Mouse (Mus musculus) limb, embryonic 14.5 days (tissue): ENCODE data around the gene Cd247. TPM values are rescaled to one million over a fixed set of nuclear protein-coding genes. Genes with fewer than 3 reads are reported as not detected.

ENCODE experiments used
- ATAC-seq: fragments of 200-750 bp; cut with Nextera tagmentation; 2 replicates; pipeline ENCODE4 v1.8.0; 2017; ENCODE audit warnings: low read depth, moderate number of reproducible peaks, moderate TSS enrichment; ENCODE audit not compliant: low FRiP score
- DNase-seq: peaks from one replicate; pipeline ENCODE4 v3.0.0-alpha.2; 2015; ENCODE audit warnings: low spot score
- H3K27ac ChIP-seq: fragments of 300-500 bp; sonication (generic); replicated peaks from 2 replicates; pipeline ENCODE4 v1.5.1; 2014; ENCODE audit warnings: low read depth, mild to moderate bottlenecking, low read length, moderate library complexity, mixed read lengths
- H3K27me3 ChIP-seq: fragments of 300-500 bp; sonication (generic); 2 replicates; pipeline ENCODE4 v1.6.1; 2014; ENCODE audit warnings: low read length, mixed read lengths; ENCODE audit not compliant: control insufficient read depth, insufficient read depth
- H3K36me3 ChIP-seq: fragments of 300-500 bp; sonication (generic); 2 replicates; pipeline ENCODE4 v1.6.1; 2014; ENCODE audit warnings: mild to moderate bottlenecking, low read length, moderate library complexity, mixed read lengths; ENCODE audit not compliant: control insufficient read depth, insufficient read depth
- H3K4me1 ChIP-seq: fragments of 300-500 bp; sonication (generic); 2 replicates; pipeline ENCODE4 v1.6.1; 2014; ENCODE audit warnings: antibody characterized with exemption, low read length, mixed read lengths; ENCODE audit not compliant: control insufficient read depth, insufficient read depth
- H3K4me2 ChIP-seq: fragments of 300-500 bp; sonication (generic); replicated peaks from 2 replicates; pipeline ENCODE4 v1.6.1; 2014; ENCODE audit warnings: low read depth, mild to moderate bottlenecking, low read length, moderate library complexity; ENCODE audit not compliant: severe bottlenecking
- H3K4me3 ChIP-seq: fragments of 300-500 bp; sonication (generic); replicated peaks from 2 replicates; pipeline ENCODE4 v1.5.1; 2014; ENCODE audit warnings: low read length
- H3K9ac ChIP-seq: fragments of 300-500 bp; sonication (generic); 2 replicates; pipeline ENCODE4 v1.6.1; 2014; ENCODE audit warnings: mild to moderate bottlenecking, low read depth, low read length, moderate library complexity; ENCODE audit not compliant: severe bottlenecking
- H3K9me3 ChIP-seq: fragments of 300-500 bp; sonication (generic); 2 replicates; pipeline ENCODE4 v1.6.1; 2016; ENCODE audit warnings: low read length; ENCODE audit not compliant: control insufficient read depth
- POLR2A ChIP-seq: fragments of 200-500 bp; IDR thresholded peaks from 2 replicates; pipeline ENCODE4 v1.8.0; 2012; ENCODE audit warnings: inconsistent platforms, mild to moderate bottlenecking, moderate library complexity, borderline replicate concordance; ENCODE audit not compliant: insufficient read depth, insufficient read length; ENCODE audit errors: extremely low read depth
- WGBS: fragments of 180-500 bp; shearing (Covaris S2); extraction: QIAGEN DNeasy Blood & Tissue Kit; methylation state at CpG from one replicate; pipeline ENCODE4 v1.1.7; 2014; 5-methylcytosine and 5-hydroxymethylcytosine counted together
- polyA plus RNA-seq, 2 experiments: library from polyadenylated mRNA; depleted of rRNA in 1 of 2; stranded (reverse) in 1 of 2; unstranded in 1 of 2; fragments of >200 nt; fragmentation: Nextera tagmentation in 1 of 2; extraction: Ambion mirVana in 1 of 2; gene quantifications; 2 replicates each; pipeline versions ENCODE4 v1.2.1 to v1.2.3; 2012 to 2014

Gene Cd247
- polyA plus RNA-seq, 2 experiments = 0.53 to 0.87 TPM

- H3K4me2 ChIP-seq = peak overlapping the region; percentile 53
- H3K36me3 ChIP-seq = no peaks in the 10 kb centered on the region
- no peaks in the 10 kb centered on the region for H3K9me3 ChIP-seq
- H3K4me3 ChIP-seq = peak overlapping the region; percentile 30
- H3K4me1 ChIP-seq = 0 out of 2 replicates have a peak, but pooled peaks cover 6% of the 10 kb centered on the region
- WGBS = 4% methylated on average over 13 of the region's 13 CpGs
- peaks cover 6% of the 10 kb centered on the region; the same call in 1 of the 2 replicates for H3K27me3 ChIP-seq
- ATAC-seq = peak; percentile 24; the same call in 1 of the 2 replicates
- peak; percentile 77 for DNase-seq
- 0 out of 2 replicates have a peak overlapping the region, but pooled peaks have one; percentile 25 for H3K9ac ChIP-seq
- no peak for TF ChIP-seq POLR2A
- no peak overlapping the region for H3K27ac ChIP-seq
These were observed 8.4 kb upstream of the Cd247 start for GRCm38 (mm10) chr1:165779954-165780585.

GRCm38 (mm10) chr1:165780586-165781111 lies 7.8 kb upstream of the Cd247 start:
- TF ChIP-seq POLR2A = no peak
- peak; percentile 48 for ATAC-seq
- H3K4me1 ChIP-seq = 0 out of 2 replicates have a peak, but pooled peaks cover 6% of the 10 kb centered on the region
- peak overlapping the region; percentile 30 for H3K4me3 ChIP-seq
- no peaks in the 10 kb centered on the region for H3K36me3 ChIP-seq
- 4% methylated on average over 20 of the region's 20 CpGs for WGBS
- no peaks in the 10 kb centered on the region for H3K9me3 ChIP-seq
- no peak for DNase-seq
- peaks cover 6% of the 10 kb centered on the region; the same call in 1 of the 2 replicates for H3K27me3 ChIP-seq
- H3K27ac ChIP-seq = no peak overlapping the region
- H3K4me2 ChIP-seq = peak overlapping the region; percentile 53
- H3K9ac ChIP-seq = 0 out of 2 replicates have a peak overlapping the region, but pooled peaks have one; percentile 25

- no peak for ATAC-seq
- H3K27ac ChIP-seq = no peak overlapping the region
- no peak overlapping the region for H3K4me2 ChIP-seq
- H3K9me3 ChIP-seq = no peaks in the 10 kb centered on the region
- H3K9ac ChIP-seq = no peak overlapping the region
- H3K4me3 ChIP-seq = no peak overlapping the region
- 88% methylated on average over 9 of the region's 9 CpGs for WGBS
- H3K27me3 ChIP-seq = peaks cover 6% of the 10 kb centered on the region; the same call in 1 of the 2 replicates
- TF ChIP-seq POLR2A = no peak
- 0 out of 2 replicates have a peak, but pooled peaks cover 12% of the 10 kb centered on the region for H3K4me1 ChIP-seq
- no peak for DNase-seq
- H3K36me3 ChIP-seq = no peaks in the 10 kb centered on the region
These were observed 7.1 kb upstream of the Cd247 start for GRCm38 (mm10) chr1:165781426-165781825.

GRCm38 (mm10) chr1:165781911-165782310 lies 6.6 kb upstream of the Cd247 start:
- no peak for TF ChIP-seq POLR2A
- 84% methylated on average over 12 of the region's 12 CpGs for WGBS

GRCm38 (mm10) chr1:165786296-165786695 lies 2.2 kb upstream of the Cd247 start:
- no peak overlapping the region for H3K27ac ChIP-seq

More at GRCm38 (mm10) chr1:165781911-165782310, 6.6 kb upstream of the Cd247 start:
- no peak overlapping the region for H3K9ac ChIP-seq
- 0 out of 2 replicates have a peak, but pooled peaks cover 12% of the 10 kb centered on the region for H3K4me1 ChIP-seq
- no peak overlapping the region for H3K4me2 ChIP-seq
- H3K27me3 ChIP-seq = peaks cover 6% of the 10 kb centered on the region; the same call in 1 of the 2 replicates
- H3K36me3 ChIP-seq = no peaks in the 10 kb centered on the region
- H3K4me3 ChIP-seq = no peak overlapping the region
- no peak overlapping the region for H3K27ac ChIP-seq
- DNase-seq (no peak), ATAC-seq (no peak)
- no peaks in the 10 kb centered on the region for H3K9me3 ChIP-seq

More at GRCm38 (mm10) chr1:165786296-165786695, 2.2 kb upstream of the Cd247 start:
- DNase-seq (peak; percentile 70), ATAC-seq (peak; percentile 44; the same call in 1 of the 2 replicates)
- Histone ChIP-seq H3K4me3 (no peak overlapping the region), H3K4me1 (0 out of 2 replicates have a peak, but pooled peaks cover 6% of the 10 kb centered on the region), H3K27me3 (peaks cover 2% of the 10 kb centered on the region; the same call in 1 of the 2 replicates), H3K36me3 (no peaks in the 10 kb centered on the region), H3K4me2 (peak overlapping the region; percentile 16; the same call in 1 of the 2 replicates), H3K9ac (no peak overlapping the region), H3K9me3 (no peaks in the 10 kb centered on the region)
- WGBS = 11% methylated on average over 11 of the region's 11 CpGs
- no peak for TF ChIP-seq POLR2A
